Mouse (Mus musculus) kidney, embryonic 15.5 days (tissue): Measurements from ENCODE around the gene 1190007I07Rik. TPM values are rescaled to one million over a fixed set of nuclear protein-coding genes. Genes with fewer than 3 reads are reported as not detected.
"Not testable (repeated sequence)": the region's sequence is repeated elsewhere in the genome, so short reads cannot be mapped to it uniquely, and the experiment has no call there.

Source experiments
- ATAC-seq: fragments of 200-750 bp; cut with Nextera tagmentation; replicated peaks from 2 replicates; pipeline ENCODE4 v1.8.0; 2017; ENCODE audit warnings: moderate TSS enrichment; ENCODE audit not compliant: low FRiP score
- H3K27ac ChIP-seq: fragments of 300-500 bp; sonication (generic); 2 replicates; pipeline ENCODE4 v1.5.1; 2015; ENCODE audit warnings: mild to moderate bottlenecking, inconsistent platforms
- H3K27me3 ChIP-seq: fragments of 300-500 bp; sonication (generic); 2 replicates; pipeline ENCODE4 v1.6.1; 2015; ENCODE audit warnings: inconsistent platforms
- H3K36me3 ChIP-seq: fragments of 300-500 bp; sonication (generic); 2 replicates; pipeline ENCODE4 v1.6.1; 2015; ENCODE audit warnings: inconsistent platforms
- H3K4me1 ChIP-seq: fragments of 300-500 bp; sonication (generic); 2 replicates; pipeline ENCODE4 v1.6.1; 2015; ENCODE audit warnings: inconsistent platforms
- H3K4me2 ChIP-seq: fragments of 300-500 bp; sonication (generic); 2 replicates; pipeline ENCODE4 v1.6.1; 2015; ENCODE audit warnings: moderate library complexity, mild to moderate bottlenecking, inconsistent platforms
- H3K4me3 ChIP-seq: fragments of 300-500 bp; sonication (generic); replicated peaks from 2 replicates; pipeline ENCODE4 v1.5.1; 2015; ENCODE audit warnings: mild to moderate bottlenecking, inconsistent platforms
- H3K9ac ChIP-seq: fragments of 300-500 bp; sonication (generic); 2 replicates; pipeline ENCODE4 v1.6.1; 2015; ENCODE audit warnings: mild to moderate bottlenecking, inconsistent platforms
- H3K9me3 ChIP-seq: fragments of 300-500 bp; sonication (generic); replicated peaks from 2 replicates; pipeline ENCODE4 v1.6.1; 2016; ENCODE audit warnings: inconsistent platforms
- WGBS: fragments of 180-500 bp; shearing (Covaris S2); methylation state at CpG from one replicate; pipeline ENCODE4 v1.1.7; 2015; ENCODE audit warnings: mixed read lengths; 5-methylcytosine and 5-hydroxymethylcytosine counted together
- polyA plus RNA-seq: library from polyadenylated mRNA; unstranded; fragments of >200 nt; fragmentation: Nextera tagmentation; extraction: Ambion mirVana; gene quantifications from 2 replicates; pipeline ENCODE4 v1.2.1, GENCODE M21; 2015

Gene 1190007I07Rik
- polyA plus RNA-seq, 1 experiment from 2014 or later = 49.7 TPM

DNA sequence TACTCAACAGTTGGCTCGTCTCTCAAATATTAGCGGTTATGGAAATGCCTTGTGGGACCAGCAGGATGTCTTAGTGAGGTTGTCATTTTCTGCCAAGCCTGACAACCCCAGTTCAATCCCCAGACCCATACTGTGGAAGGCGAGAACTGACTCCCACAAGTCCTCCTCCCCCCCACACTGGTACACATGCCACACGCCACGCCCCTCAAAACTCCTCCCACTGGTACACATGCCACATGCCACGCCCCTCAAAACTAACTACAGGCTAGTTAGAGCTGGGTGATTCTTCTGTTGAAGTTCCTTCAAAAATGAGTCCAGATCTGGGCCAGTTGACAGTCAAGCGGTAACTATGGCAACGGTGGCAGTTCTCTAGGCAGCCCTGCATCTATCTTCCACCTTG lies 23.1 kb upstream of the 1190007I07Rik start:
- H3K9me3 ChIP-seq = no peaks in the 10 kb centered on the region
- no peak overlapping the region for H3K27ac ChIP-seq
- no peak overlapping the region for H3K4me2 ChIP-seq
- H3K4me3 ChIP-seq = no peak overlapping the region
- H3K4me1 ChIP-seq = no peaks in the 10 kb centered on the region
- peaks cover 80% of the 10 kb centered on the region for H3K36me3 ChIP-seq
- H3K9ac ChIP-seq = no peak overlapping the region
- H3K27me3 ChIP-seq = no peaks in the 10 kb centered on the region
- ATAC-seq = no peak
- 97% methylated on average over 8 of the region's 8 CpGs for WGBS

GRCm38 (mm10) chr10:82641481-82641880 lies 18.5 kb upstream of the 1190007I07Rik start:
- no peak for ATAC-seq
- Histone ChIP-seq H3K9me3 (no peaks in the 10 kb centered on the region), H3K9ac (no peak overlapping the region), H3K4me3 (no peak overlapping the region), H3K4me1 (no peaks in the 10 kb centered on the region), H3K36me3 (peaks cover 95% of the 10 kb centered on the region), H3K27me3 (no peaks in the 10 kb centered on the region), H3K4me2 (no peak overlapping the region), H3K27ac (no peak overlapping the region)
- WGBS = 94% methylated on average over 9 of the region's 9 CpGs

DNA sequence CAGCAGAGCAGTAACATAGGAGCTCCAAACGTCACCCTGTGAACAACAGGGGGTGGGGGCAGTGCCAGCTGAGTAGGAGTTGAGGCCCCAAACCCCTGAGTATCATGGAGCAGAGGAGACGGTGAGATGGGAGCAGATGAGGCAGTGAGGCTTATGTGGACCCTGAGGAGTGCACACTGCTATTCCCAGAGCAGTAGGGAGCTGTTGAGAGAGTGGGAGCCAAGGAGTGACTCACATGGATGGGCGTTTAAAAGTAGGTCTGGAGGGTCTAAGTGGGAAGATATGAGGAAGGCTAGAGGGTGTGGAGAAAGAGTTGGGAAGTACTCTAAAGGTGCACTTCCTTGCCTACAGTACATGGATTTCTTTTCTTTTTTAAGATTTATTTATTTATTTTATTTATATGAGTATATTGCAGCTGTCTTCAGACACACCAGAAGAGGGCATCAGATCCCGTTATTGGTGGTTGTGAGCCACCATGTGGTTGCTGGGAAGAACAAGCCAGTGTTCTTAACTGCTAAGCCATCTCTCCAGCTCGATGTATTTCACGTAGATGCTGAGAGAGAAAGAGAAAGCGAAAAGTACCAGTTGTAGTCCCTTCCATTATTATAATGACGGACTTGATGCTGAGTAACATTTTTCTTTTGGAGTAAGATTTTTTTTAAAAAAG lies 16.1 kb upstream of the 1190007I07Rik start:
- no peak overlapping the region for H3K9ac ChIP-seq
- 91% methylated on average over 8 of the region's 8 CpGs for WGBS
- H3K9me3 ChIP-seq = no peaks in the 10 kb centered on the region
- ATAC-seq = no peak
- peaks cover 88% of the 10 kb centered on the region for H3K36me3 ChIP-seq
- H3K4me1 ChIP-seq = no peaks in the 10 kb centered on the region
- H3K27ac ChIP-seq = no peak overlapping the region
- no peaks in the 10 kb centered on the region for H3K27me3 ChIP-seq
- no peak overlapping the region for H3K4me2 ChIP-seq
- no peak overlapping the region for H3K4me3 ChIP-seq

DNA sequence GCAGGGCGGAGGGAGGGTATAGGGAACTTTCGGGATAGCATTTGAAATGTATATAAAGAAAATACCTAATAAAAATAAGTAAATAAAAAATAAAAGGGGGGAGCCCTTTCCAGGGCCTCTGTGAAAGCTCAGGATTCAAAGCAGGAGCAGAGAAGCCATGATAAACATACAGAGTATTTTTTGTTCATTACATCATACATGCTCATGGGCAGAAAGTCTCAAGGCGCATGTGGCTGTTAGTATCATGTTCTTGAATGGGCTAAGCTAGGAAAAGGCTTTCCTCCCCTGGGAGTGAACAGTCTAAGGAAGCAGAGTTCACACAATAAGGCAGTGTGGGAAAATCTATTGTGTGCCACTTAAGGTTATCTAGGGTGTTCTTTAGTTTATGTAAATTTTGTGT lies 13.3 kb upstream of the 1190007I07Rik start:
- Histone ChIP-seq H3K27ac (no peak overlapping the region), H3K4me1 (peaks cover 5% of the 10 kb centered on the region), H3K4me3 (no peak overlapping the region), H3K9me3 (no peaks in the 10 kb centered on the region), H3K9ac (no peak overlapping the region), H3K4me2 (no peak overlapping the region), H3K27me3 (no peaks in the 10 kb centered on the region), H3K36me3 (peaks cover 84% of the 10 kb centered on the region)
- WGBS = 94% methylated on average over 3 of the region's 3 CpGs
- ATAC-seq = no peak

- ATAC-seq = no peak
- peaks cover 68% of the 10 kb centered on the region for H3K36me3 ChIP-seq
- 96% methylated on average over 7 of the region's 7 CpGs for WGBS
Observed at GRCm38 (mm10) chr10:82634348-82634747, 11.3 kb upstream of the 1190007I07Rik start.

GRCm38 (mm10) chr10:82632496-82633280 lies 9.7 kb upstream of the 1190007I07Rik start:
- Histone ChIP-seq H3K4me2 (no peak overlapping the region), H3K27me3 (no peaks in the 10 kb centered on the region), H3K27ac (no peak overlapping the region), H3K36me3 (peaks cover 53% of the 10 kb centered on the region), H3K9ac (no peak overlapping the region), H3K4me1 (peaks cover 22% of the 10 kb centered on the region), H3K4me3 (no peak overlapping the region), H3K9me3 (no peaks in the 10 kb centered on the region)
- ATAC-seq = no peak
- 97% methylated on average over 12 of the region's 12 CpGs for WGBS

More at GRCm38 (mm10) chr10:82634348-82634747, 11.3 kb upstream of the 1190007I07Rik start:
- Histone ChIP-seq H3K27ac (no peak overlapping the region), H3K4me2 (no peak overlapping the region), H3K4me3 (no peak overlapping the region), H3K4me1 (peaks cover 16% of the 10 kb centered on the region), H3K9ac (no peak overlapping the region), H3K9me3 (no peaks in the 10 kb centered on the region), H3K27me3 (no peaks in the 10 kb centered on the region)

DNA sequence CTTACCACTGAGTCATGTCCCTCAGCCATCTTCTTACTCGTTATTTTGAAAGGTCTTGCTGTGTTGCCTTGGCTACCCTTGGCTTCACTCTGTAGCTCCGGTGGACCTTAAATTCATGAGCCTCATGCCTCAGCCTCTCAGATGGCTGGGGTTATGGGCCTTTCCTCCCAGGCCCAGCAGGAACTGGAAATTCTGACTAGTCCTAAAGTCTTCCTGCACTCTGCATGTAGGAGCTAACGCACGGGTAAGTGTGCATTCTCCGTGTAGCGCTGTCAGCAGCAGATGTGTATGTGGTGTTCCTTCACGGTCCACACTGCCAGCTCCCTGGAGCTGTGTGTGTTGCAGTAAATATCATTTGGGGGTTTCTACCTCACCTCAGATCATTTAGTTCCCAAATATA lies 8.1 kb upstream of the 1190007I07Rik start:
- WGBS = 81% methylated on average over 7 of the region's 7 CpGs
- Histone ChIP-seq H3K36me3 (peaks cover 38% of the 10 kb centered on the region), H3K9me3 (no peaks in the 10 kb centered on the region), H3K4me3 (peak overlapping the region; percentile 86), H3K27ac (no peak overlapping the region), H3K4me2 (peak overlapping the region; percentile 81), H3K4me1 (peaks cover 22% of the 10 kb centered on the region), H3K9ac (peak overlapping the region; percentile 88; the same call in 1 of the 2 replicates), H3K27me3 (no peaks in the 10 kb centered on the region)
- ATAC-seq = no peak

DNA sequence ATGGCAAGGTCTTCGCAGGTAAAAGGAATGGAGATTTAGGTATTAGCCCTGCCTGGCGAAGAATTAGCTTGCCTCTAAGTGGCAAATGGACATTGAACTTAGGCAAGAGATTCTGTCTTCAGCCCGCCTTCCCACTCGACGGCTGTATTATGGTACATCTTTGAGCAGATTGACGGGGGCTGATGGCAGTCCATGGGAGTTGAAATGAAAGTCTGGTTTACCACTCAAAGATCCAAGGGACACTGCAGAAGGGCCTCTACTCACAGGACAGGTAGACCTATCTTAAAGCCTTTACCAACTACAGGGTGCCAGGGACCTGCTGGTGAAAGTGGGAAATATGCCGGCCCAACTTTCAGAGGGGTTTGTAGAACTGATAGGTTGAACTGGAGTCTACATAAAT lies 7.5 kb upstream of the 1190007I07Rik start:
- Histone ChIP-seq H3K4me2 (peak overlapping the region; percentile 81), H3K27ac (peak overlapping the region; percentile 97), H3K27me3 (no peaks in the 10 kb centered on the region), H3K4me3 (peak overlapping the region; percentile 86), H3K9me3 (no peaks in the 10 kb centered on the region), H3K36me3 (peaks cover 32% of the 10 kb centered on the region), H3K4me1 (peaks cover 22% of the 10 kb centered on the region), H3K9ac (peak overlapping the region; percentile 88)
- WGBS = 17% methylated on average over 7 of the region's 7 CpGs
- ATAC-seq = no peak

GRCm38 (mm10) chr10:82629586-82630255 lies 6.7 kb upstream of the 1190007I07Rik start, which contains the start of gene Tdg:
TSS of gene Tdg (plus strand) at chr10:82629828.
- H3K4me1 ChIP-seq = peaks cover 22% of the 10 kb centered on the region
- H3K36me3 ChIP-seq = peaks cover 31% of the 10 kb centered on the region
- H3K27ac ChIP-seq = peak within 1 kb of the TSS; percentile 97
- peak within 1 kb of the TSS; percentile 88 for H3K4me2 ChIP-seq
- H3K4me3 ChIP-seq = peak within 1 kb of the TSS; percentile 86
- ATAC-seq = peak; percentile 98
- WGBS = under 1% methylated on average over 78 of the region's 78 CpGs
- peak within 1 kb of the TSS; percentile 88 for H3K9ac ChIP-seq
- H3K27me3 ChIP-seq, H3K9me3 ChIP-seq: not testable (repeated sequence)

GRCm38 (mm10) chr10:82629111-82629585 lies 6.1 kb upstream of the 1190007I07Rik start:
- peak overlapping the region; percentile 86 for H3K4me3 ChIP-seq
- H3K27ac ChIP-seq = peak overlapping the region; percentile 97
- H3K9me3 ChIP-seq = no peaks in the 10 kb centered on the region
- WGBS = 5% methylated on average over 11 of the region's 11 CpGs
- peaks cover 26% of the 10 kb centered on the region for H3K36me3 ChIP-seq
- H3K27me3 ChIP-seq = no peaks in the 10 kb centered on the region
- peak overlapping the region; percentile 88 for H3K4me2 ChIP-seq
- peak overlapping the region; percentile 88 for H3K9ac ChIP-seq
- peak; percentile 64 for ATAC-seq
- peaks cover 22% of the 10 kb centered on the region for H3K4me1 ChIP-seq

DNA sequence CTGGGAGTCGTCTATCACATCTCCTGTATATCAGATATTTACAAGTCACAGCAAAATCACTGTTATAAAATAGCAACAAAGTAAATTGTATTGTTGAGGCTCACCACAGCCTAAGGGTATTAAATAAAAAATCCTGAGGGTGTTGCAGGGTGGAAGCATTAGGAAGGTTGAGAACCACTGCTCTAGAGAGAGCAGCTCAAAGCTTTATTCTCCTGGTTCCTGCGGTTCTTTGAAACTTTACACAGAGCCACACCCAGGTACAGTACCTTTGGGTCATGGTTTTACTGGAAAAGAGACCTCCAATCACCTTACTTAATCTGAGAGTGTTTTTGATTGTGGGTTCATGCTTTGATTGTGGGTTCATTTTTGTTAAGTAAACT lies 515 bp upstream of the 1190007I07Rik start:
- peak; percentile 20 for ATAC-seq
- not testable (repeated sequence) for H3K4me1 ChIP-seq, H3K36me3 ChIP-seq, H3K9me3 ChIP-seq, H3K27me3 ChIP-seq
- whole genome bisulfite sequencing = 1% methylated on average over 2 of the region's 2 CpGs
- H3K4me3 ChIP-seq = peak overlapping the region; percentile 89
- peak overlapping the region; percentile 94 for H3K27ac ChIP-seq
- 0 out of 2 replicates have a peak overlapping the region, but pooled peaks have one; percentile 88 for H3K9ac ChIP-seq
- H3K4me2 ChIP-seq = peak overlapping the region; percentile 65

GRCm38 (mm10) chr10:82622235-82622634 lies 793 bp downstream of the 1190007I07Rik start:
- Histone ChIP-seq H3K4me3 (peak overlapping the region; percentile 89), H3K4me1 (peaks cover 5% of the 10 kb centered on the region; the same call in 1 of the 2 replicates), H3K9ac (peak overlapping the region; percentile 88), H3K36me3 (peaks cover 11% of the 10 kb centered on the region), H3K9me3 (no peaks in the 10 kb centered on the region), H3K4me2 (peak overlapping the region; percentile 65), H3K27me3 (no peaks in the 10 kb centered on the region), H3K27ac (no peak overlapping the region)
- ATAC-seq = no peak
- 27% methylated on average over 9 of the region's 9 CpGs for WGBS
